Mouse (Mus musculus) adrenal gland, adult 8-10 months (tissue): ENCODE measurements around the gene Gm6034. TPM values are rescaled to one million over a fixed set of nuclear protein-coding genes. Genes with fewer than 3 reads are reported as not detected.
"Not testable (repeated sequence)": the region's sequence is repeated elsewhere in the genome, so short reads cannot be mapped to it uniquely, and the experiment has no call there.

Source experiments
- DNase-seq: peaks from one replicate; pipeline ENCODE4 v3.0.0; 2022
- total RNA-seq, 4 experiments: library from RNA; stranded (reverse); gene quantifications; 2 replicates each; pipeline ENCODE4 v1.2.4; 2022

Gm6034 gene
- total RNA-seq, 4 experiments from 2014 or later: 0.17 to 0.30 TPM; not detected in 2

- DNase-seq: not testable (repeated sequence)
Observed at GRCm38 (mm10) chr17:36082519-36083232, 39.9 kb downstream of the Gm6034 start.

- no peak for DNase-seq
Observed at GRCm38 (mm10) chr17:36083266-36083869, 40.6 kb downstream of the Gm6034 start.

GRCm38 (mm10) chr17:36083870-36084451 lies 41.2 kb downstream of the Gm6034 start:
- no peak for DNase-seq

DNA sequence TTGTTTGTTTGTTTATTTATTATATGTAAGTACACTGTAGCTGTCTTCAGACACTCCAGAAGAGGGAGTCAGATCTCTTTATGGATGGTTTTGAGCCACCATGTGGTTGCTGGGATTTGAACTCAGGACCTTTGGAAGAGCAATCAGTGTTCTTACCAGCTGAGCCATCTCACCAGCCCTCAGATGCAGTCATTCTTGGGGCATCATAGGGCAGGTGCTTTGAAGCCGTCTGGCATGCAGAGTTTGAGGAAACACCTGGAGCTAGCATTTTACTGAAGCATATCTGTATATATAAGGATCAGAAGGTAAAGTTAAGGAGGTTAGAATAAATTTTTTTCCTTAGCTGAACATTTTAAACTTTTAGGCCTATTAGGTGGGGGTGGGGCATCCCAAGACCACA lies 43.2 kb downstream of the Gm6034 start:
- not testable (repeated sequence) for DNase-seq

GRCm38 (mm10) chr17:36091933-36092332 lies 49.2 kb downstream of the Gm6034 start:
- DNase-seq: not testable (repeated sequence)

GRCm38 (mm10) chr17:36092520-36092919 lies 49.8 kb downstream of the Gm6034 start:
- DNase-seq: not testable (repeated sequence)

DNA sequence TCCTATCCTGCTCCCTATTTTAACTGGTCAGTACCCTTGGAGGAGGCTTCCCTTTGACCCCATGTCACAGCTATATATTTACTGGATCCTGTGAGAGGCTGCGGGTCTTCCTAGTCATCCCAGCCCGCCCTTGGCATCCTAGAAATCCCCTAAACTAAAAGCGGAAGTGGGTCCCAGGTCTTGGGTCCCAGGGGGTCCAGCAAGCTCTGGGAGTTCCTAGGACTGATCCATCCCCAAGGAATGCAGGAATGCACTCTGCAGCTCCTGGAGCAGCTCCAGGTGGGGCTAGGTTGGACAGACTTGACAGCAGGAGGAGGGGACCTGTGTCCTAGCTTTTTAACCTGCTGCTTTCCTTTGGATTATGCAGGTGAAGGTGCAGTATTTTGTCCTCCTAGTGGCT lies 51.2 kb downstream of the Gm6034 start:
- DNase-seq: no peak

- DNase-seq: not testable (repeated sequence)
Observed at GRCm38 (mm10) chr17:36099603-36100002, 56.8 kb downstream of the Gm6034 start.

- not testable (repeated sequence) for DNase-seq
Observed at GRCm38 (mm10) chr17:36102091-36102490, 59.3 kb downstream of the Gm6034 start.

Other genes starting within 250 kb of the Gm6034 start
- gene Ier3, start 221.3 kb upstream of the Gm6034 start, total RNA-seq: 10 to 100 TPM in 3 of 4 experiments, 1 to 10 TPM in 1; 8.3 to 19.3 (median 13.7) TPM
- 100 to 1,000 TPM in 2 of 4 experiments, 10 to 100 TPM in 2; 57.2 to 117 (median 94.8) TPM for gene Flot1, start 219.7 kb upstream of the Gm6034 start, total RNA-seq
- 100 to 1,000 TPM; 141 to 168 (median 159) TPM for gene Tubb5, start 204.7 kb upstream of the Gm6034 start, total RNA-seq
- gene Mdc1, start 201.4 kb upstream of the Gm6034 start, total RNA-seq: 10 to 100 TPM; 20.9 to 28.2 (median 24.1) TPM
- 1 to 10 TPM; 2.5 to 5.4 (median 5.0) TPM for gene Nrm, start 181.6 kb upstream of the Gm6034 start, total RNA-seq
- gene Ppp1r18, start 177.4 kb upstream of the Gm6034 start, total RNA-seq: 10 to 100 TPM; 35.4 to 47.9 (median 40.0) TPM
- gene Dhx16, start 163.1 kb upstream of the Gm6034 start, total RNA-seq: 10 to 100 TPM; 40.6 to 57.8 (median 52.0) TPM
- gene 2310061I04Rik, start 145.5 kb upstream of the Gm6034 start, total RNA-seq: 10 to 100 TPM; 33.1 to 46.5 (median 40.3) TPM
- 10 to 100 TPM; 34.8 to 61.0 (median 44.9) TPM for gene Atat1, start 132.9 kb upstream of the Gm6034 start, total RNA-seq
- gene Mrps18b, start 126.6 kb upstream of the Gm6034 start, total RNA-seq: 100 to 1,000 TPM in 2 of 4 experiments, 10 to 100 TPM in 2; 81.7 to 102 (median 99.4) TPM
- 100 to 1,000 TPM in 1 of 4 experiments, 10 to 100 TPM in 3; 65.5 to 105 (median 89.6) TPM for gene Ppp1r10, start 126.5 kb upstream of the Gm6034 start, total RNA-seq
- 100 to 1,000 TPM in 1 of 4 experiments, 10 to 100 TPM in 3; 87.1 to 104 (median 93.9) TPM for gene Abcf1, start 73.2 kb upstream of the Gm6034 start, total RNA-seq
- gene Gnl1, start 63.1 kb upstream of the Gm6034 start, total RNA-seq: 10 to 100 TPM; 52.4 to 65.5 (median 59.7) TPM
- gene Prr3, start 62.7 kb upstream of the Gm6034 start, total RNA-seq: 10 to 100 TPM; 19.0 to 38.5 (median 27.2) TPM
- gene H2-T24, start 22.4 kb upstream of the Gm6034 start, total RNA-seq: 1 to 10 TPM; 6.0 to 9.2 (median 6.9) TPM
- 100 to 1,000 TPM in 1 of 4 experiments, 10 to 100 TPM in 3; 65.8 to 110 (median 93.4) TPM for gene H2-T23, start 10.1 kb upstream of the Gm6034 start, total RNA-seq
- gene H2-T22, start 214 bp upstream of the Gm6034 start, total RNA-seq: 10 to 100 TPM; 33.8 to 65.4 (median 46.3) TPM
- gene Gm11127, start 15.4 kb downstream of the Gm6034 start, total RNA-seq: 1 to 10 TPM; 5.8 to 7.9 (median 6.7) TPM
- gene Gm19684, start 78.7 kb downstream of the Gm6034 start, total RNA-seq: 1 to 10 TPM in 1 of 4 experiments, under 1 TPM in 3; 0.23 to 1.1 (median 0.58) TPM
- under 1 TPM in 2 of 4 experiments, not detected in 2; 0.62 to 0.65 TPM for gene Gm7030, start 86.5 kb downstream of the Gm6034 start, total RNA-seq
- 1 to 10 TPM in 1 of 4 experiments, under 1 TPM in 1, not detected in 2; 0.40 to 1.2 TPM for gene Gm8909, start 125.6 kb downstream of the Gm6034 start, total RNA-seq
- not detected for gene H2-T3, start 147.3 kb downstream of the Gm6034 start, total RNA-seq
- 10 to 100 TPM; 38.8 to 46.8 (median 43.4) TPM for gene Rpp21, start 215.1 kb downstream of the Gm6034 start, total RNA-seq
- 10 to 100 TPM; 17.9 to 32.7 (median 23.6) TPM for gene Trim39, start 229.3 kb downstream of the Gm6034 start, total RNA-seq
- gene H2-M10.2, start 243.5 kb downstream of the Gm6034 start, total RNA-seq: not detected